Mouse (Mus musculus): ENCODE results near the gene Arl3.

The Arl3 gene

DNA sequence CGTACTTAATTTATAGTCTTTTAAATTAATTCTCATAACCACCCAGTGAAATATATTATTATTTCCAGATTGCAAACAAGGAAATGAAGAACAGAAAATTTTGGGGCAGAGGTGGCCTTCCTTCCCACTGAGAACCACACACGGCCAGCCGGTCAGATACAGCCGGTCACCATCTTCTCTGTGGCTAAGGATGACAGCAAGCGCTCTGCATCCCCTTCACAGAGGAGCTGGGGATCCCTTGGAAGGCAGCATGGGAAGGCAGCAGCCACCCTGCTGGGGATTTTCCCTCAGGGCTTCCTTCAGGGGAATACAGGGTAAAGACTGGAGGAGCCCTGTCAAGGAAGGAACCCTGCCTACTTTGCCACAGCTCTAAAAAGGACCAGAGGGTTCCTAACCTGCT, 39.5 kb downstream of the Arl3 start:
- DNase-seq (ENCODE audit: low spot score in 2 of 2): no peak

- DNase-seq (ENCODE audit: low spot score in 2 of 2): no peak
These were observed 39.9 kb downstream of the Arl3 start for GRCm38 (mm10) chr19:46533066-46533465.

DNA sequence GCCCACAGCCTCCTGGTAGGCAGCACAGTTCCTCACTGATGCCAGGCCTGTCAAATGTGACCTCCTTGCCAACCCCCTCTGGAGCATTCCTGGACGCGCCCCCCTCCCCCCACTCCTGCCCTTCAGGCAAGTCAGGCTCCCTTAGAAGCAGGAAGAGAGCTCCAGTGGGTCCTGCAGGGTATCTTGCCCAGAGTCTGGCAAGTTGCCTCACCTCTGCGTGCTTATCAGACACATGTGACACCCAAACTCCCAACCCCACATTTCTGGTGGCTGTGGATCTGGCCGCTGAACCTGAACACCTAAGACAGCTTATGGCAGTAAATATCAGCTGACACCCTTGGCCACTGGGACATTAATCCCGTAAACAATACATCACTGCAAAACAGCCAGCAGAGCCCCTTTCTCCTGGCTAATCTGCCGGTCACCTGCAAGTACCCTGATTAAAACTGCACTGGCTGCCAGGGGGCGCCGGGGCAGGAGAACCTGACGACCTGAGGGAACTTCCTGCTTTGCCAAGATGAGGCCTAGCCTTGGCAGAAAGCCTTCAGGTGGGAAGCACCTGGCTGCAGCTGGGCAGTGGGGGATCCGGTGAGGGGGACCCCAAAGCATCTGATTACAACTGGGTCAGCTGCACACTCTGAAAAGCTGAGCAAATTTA, 40.8 kb downstream of the Arl3 start:
- DNase-seq (ENCODE audit: low spot score in 2 of 2): no peak

GRCm38 (mm10) chr19:46531071-46532030, 41.6 kb downstream of the Arl3 start:
- no peak for DNase-seq (ENCODE audit: low spot score in 2 of 2)

- no peak for DNase-seq (ENCODE audit: low spot score in 2 of 2)
These were observed 42.5 kb downstream of the Arl3 start for GRCm38 (mm10) chr19:46530449-46530990.

GRCm38 (mm10) chr19:46529601-46530448, 43.2 kb downstream of the Arl3 start:
- no peak for DNase-seq (ENCODE audit: low spot score in 2 of 2)

GRCm38 (mm10) chr19:46528529-46529213, 44.3 kb downstream of the Arl3 start:
- peak in 1 of 2 experiments; percentile 61 for DNase-seq (ENCODE audit: low spot score in 2 of 2)

- DNase-seq (ENCODE audit: low spot score in 2 of 2): no peak
These were observed 45.1 kb downstream of the Arl3 start for GRCm38 (mm10) chr19:46527632-46528528.

DNA sequence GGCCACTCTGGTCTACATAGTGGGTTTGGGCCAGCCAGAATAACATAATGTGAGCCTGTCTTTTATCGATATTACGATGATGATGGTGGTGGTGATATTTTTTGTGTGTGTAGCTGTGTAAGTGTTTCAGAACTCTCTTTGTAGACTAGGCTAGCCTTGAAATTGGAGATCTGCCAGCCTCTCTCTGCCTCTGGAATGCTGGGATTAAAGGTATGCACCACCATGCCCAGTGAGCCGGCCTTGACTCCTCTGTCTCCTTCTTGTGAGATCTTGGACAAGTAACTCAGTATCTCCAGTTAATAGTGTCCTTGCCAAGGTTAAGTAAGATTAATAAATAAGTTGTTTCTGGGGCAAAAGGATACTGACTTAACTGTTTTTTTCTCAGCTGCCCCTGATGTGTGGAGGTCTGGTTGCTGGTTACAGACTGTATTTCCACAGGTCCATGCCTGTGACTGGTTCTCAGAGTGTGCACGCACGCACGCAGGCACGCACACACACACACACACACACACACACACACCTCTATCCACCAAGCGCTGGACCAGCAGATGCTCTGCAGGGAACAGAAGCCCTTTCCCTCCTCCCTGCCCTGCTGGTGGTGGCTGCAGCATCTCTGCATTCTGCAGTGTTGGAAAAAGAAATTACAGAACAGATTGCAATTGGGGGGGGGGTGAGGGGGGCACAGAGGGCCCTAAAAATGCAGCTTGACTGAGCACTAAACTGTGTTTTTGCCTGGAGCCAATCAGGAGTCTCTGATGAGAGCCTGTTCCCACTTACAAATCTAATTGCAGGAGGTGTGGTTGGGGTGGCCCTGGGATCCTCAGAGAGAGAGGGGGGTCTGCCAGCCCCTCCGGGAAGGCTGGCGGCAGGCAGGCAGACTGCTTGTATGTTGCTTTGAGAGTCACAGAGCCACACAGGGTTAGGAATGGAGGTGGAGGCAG, 47.0 kb downstream of the Arl3 start:
- DNase-seq (ENCODE audit: low spot score in 2 of 2): no peak

- no peak for DNase-seq (ENCODE audit: low spot score in 2 of 2)
These were observed 48.2 kb downstream of the Arl3 start for GRCm38 (mm10) chr19:46524601-46525321.

GRCm38 (mm10) chr19:46524152-46524544, 48.9 kb downstream of the Arl3 start:
- DNase-seq (ENCODE audit: low spot score in 2 of 2): no peak

DNA sequence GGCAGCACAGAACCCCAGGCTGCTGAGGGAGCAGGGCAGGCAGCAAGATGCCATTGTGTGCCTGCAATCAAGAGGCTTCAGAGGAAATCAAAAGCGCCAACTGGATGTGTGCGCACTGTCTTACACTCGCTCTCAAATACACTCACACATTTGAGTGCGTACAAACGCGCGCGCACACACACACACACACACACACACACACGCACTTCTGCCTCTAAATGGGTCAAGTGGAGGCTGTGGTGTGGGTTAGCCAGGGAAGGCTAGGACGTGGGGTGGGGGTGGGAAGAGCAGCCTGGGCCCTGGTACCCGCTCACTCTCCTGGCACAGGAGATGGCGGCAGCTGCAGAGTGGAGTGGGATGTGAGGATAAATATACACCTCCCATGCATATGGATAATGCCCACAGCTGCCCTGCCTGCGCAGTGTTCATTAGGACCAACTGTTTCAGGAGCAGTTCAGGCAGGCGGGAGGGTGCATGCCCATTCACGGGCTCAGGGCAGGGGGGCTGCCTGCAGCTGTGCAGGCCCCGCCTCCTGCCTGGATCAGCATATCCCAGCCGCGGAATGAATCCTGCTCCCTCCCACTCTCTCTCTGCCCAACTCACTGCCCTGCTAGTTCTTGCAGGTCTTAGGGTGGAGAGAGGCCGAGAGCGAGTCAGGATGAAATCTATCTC, 49.4 kb downstream of the Arl3 start:
- DNase-seq (ENCODE audit: low spot score in 2 of 2): peak; percentile 74 to 83

DNA sequence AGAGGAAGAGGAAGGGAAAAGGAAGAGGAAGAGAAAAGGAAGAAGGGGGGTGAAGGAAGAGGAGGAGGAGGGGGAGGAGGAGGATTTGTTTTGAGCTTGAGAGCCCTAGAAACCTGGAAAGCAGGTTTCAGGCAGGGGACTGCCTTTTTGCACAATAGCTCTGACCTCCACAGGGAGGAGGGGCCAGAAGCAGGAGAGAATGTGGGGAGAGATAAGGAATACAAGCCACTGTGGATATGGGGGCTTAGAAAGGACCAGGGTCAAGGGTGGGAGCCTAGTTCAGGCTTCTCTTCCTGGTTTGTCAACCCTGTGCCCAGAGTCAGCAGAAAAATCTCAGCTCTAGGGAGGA, 49.9 kb downstream of the Arl3 start:
- DNase-seq (ENCODE audit: low spot score in 2 of 2): no peak

DNA sequence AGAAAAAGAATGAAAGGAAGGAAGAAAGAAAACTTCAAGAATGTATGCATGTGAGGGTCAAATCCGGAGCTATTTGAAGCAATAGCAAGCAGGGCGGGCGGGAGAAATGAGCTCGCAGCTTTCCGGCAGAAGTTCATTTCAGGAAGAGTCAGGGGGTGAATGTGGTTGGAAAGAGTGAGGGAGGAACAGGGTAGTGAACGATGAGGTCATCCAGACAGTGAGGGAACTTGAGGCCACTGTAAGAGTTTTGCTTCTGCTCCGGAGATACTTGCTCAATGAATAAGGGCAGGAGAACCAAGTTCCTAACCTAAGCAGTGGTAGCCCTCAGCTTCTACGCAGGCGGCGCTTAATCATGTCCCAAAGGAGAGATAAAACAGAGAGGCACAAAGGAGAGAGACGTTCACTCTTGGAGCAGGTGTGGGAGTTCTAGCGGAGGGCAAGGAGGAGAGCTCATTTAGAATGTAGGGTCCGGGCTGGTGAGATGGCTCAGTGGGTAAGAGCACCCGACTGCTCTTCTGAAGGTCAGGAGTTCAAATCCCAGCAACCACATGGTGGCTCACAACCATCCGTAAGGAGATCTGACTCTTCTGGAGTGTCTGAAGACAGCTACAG, 50.5 kb downstream of the Arl3 start:
- no peak for DNase-seq (ENCODE audit: low spot score in 2 of 2)

DNA sequence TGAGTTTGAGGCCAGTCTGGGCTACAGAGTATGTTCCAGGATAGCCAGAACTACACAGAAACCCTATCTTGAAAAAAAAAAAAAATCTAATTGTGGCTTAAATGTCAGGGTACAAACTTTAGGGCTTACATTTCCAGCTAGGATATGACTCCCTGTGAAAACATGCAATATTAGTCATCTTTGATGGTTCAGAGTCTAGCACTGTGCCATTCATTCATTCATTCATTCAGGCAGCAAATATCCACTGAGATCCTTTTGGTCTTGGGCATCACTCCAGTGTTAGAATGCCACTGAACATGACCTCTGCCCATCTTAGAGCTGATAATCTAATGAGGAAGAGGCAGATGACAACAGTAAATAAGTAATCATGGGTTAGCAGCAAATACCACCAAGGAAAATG, 51.3 kb downstream of the Arl3 start:
- DNase-seq (ENCODE audit: low spot score in 2 of 2): no peak

- no peak for DNase-seq (ENCODE audit: low spot score in 2 of 2)
These were observed 54.0 kb downstream of the Arl3 start for GRCm38 (mm10) chr19:46518828-46519621.

GRCm38 (mm10) chr19:46518352-46518787, 54.6 kb downstream of the Arl3 start:
- no peak for DNase-seq (ENCODE audit: low spot score in 2 of 2)
